Mouse (Mus musculus): ENCODE results near the gene Padi6. TPM values are rescaled to one million over a fixed set of nuclear protein-coding genes. Genes with fewer than 3 reads are reported as not detected.

The Padi6 gene
- polyA plus RNA-seq, 1 experiment from 2014 or later = not detected

Small RNA genes lying within 50 kb of the gene (microRNA-seq; reads per million reads assigned to microRNA genes)
- gene Gm23045 (not detected), gene Gm25951 (not detected)

Other genes with a start within 250 kb of the Padi6 start
- 20.2 and 22.0 TPM in 2 replicates for gene Arhgef10l, start 76.6 kb downstream of the Padi6 start, polyA plus RNA-seq (2015; fragmentation: Nextera tagmentation; extraction: Ambion mirVana)
- gene Rcc2, start 42.1 kb downstream of the Padi6 start, polyA plus RNA-seq (2015; fragmentation: Nextera tagmentation; extraction: Ambion mirVana) = 34.0 and 35.5 TPM in 2 replicates
- 0.26 and 0.30 TPM in 2 replicates for gene Padi4, start 31.6 kb upstream of the Padi6 start, polyA plus RNA-seq (2015; fragmentation: Nextera tagmentation; extraction: Ambion mirVana)
- 0.05 TPM in 1 of 2 replicates, not detected in the other for gene Padi3, start 68.0 kb upstream of the Padi6 start, polyA plus RNA-seq (2015; fragmentation: Nextera tagmentation; extraction: Ambion mirVana)
- gene Padi1, start 103.1 kb upstream of the Padi6 start, polyA plus RNA-seq (2015; fragmentation: Nextera tagmentation; extraction: Ambion mirVana) = 0.09 TPM in 1 of 2 replicates, not detected in the other
- gene Padi2, start 163.7 kb upstream of the Padi6 start, polyA plus RNA-seq (2015; fragmentation: Nextera tagmentation; extraction: Ambion mirVana) = 0.06 and 0.12 TPM in 2 replicates
- 478 and 480 TPM in 2 replicates for gene Sdhb, start 218.6 kb upstream of the Padi6 start, polyA plus RNA-seq (2015; fragmentation: Nextera tagmentation; extraction: Ambion mirVana)
- gene Atp13a2, start 244.2 kb upstream of the Padi6 start, polyA plus RNA-seq (2015; fragmentation: Nextera tagmentation; extraction: Ambion mirVana) = 76.9 and 85.9 TPM in 2 replicates

Measured in forebrain, embryonic 13.5 days (tissue).